Mouse (Mus musculus): ENCODE results near the gene Pcsk5. TPM values are rescaled to one million over a fixed set of nuclear protein-coding genes. Genes with fewer than 3 reads are reported as not detected.

Pcsk5 gene
- total RNA-seq, 2 experiments from 2014 or later = 1.6 to 1.7 TPM

DNA sequence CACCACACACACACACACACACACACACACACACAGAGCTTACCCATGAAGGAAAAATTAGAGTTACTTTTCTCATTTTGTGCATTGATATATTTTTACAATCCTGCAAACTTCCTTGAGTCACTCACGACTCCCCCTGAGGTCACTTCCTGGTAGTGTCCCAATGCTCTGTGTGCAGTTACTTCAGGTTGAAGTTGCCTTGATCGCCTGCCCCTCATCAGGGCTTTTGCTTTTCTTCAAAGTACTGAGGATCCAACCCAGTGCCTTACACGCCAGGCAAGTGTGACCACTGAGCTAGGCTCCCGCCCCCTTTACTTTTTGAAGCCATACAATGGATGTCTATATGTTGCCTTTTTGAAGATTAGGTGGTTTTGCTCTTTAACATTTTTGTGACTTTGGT is 437.5 kb downstream of the Pcsk5 start:
- no peak for DNase-seq (ENCODE audit: low spot score)

DNA sequence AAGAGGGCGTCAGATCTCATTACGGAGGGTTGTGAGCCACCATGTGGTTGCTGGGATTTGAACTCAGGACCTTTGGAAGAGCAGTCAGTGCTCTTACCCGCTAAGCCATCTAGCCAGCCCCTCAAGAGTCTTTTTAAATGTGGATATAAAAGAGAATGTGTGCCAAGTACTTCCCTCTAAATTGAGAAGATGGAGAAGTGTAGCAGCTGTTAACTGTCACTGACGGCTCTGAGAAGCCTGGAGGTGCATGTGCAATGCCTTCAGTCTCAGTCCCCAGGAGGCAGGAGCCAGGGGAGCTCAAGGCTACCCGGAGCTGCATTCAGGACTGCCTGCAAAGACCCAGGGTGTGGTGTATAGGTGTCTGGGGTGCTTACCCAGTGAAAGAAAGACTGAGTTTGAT is 439.5 kb downstream of the Pcsk5 start:
- no peak for DNase-seq (ENCODE audit: low spot score)

DNA sequence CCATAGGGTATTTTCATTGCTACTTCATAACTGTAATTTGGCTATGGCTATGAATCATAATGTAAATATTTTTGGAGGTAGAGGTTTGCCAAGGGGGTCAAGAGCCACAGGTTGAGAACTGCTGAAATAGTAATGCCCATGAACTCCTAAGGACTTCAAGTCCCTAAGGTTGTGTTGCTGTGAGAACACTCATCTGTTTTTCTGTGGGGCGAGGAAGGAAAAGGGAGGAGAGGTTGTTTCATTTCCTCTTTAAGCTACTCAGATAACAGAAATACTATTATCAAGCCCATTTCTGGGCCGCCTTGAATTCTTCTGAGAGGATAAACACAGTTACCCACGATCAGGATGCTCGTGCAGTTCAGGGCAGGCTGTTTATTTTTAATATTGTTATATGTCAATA is 440.6 kb downstream of the Pcsk5 start:
- no peak for DNase-seq (ENCODE audit: low spot score)

DNA sequence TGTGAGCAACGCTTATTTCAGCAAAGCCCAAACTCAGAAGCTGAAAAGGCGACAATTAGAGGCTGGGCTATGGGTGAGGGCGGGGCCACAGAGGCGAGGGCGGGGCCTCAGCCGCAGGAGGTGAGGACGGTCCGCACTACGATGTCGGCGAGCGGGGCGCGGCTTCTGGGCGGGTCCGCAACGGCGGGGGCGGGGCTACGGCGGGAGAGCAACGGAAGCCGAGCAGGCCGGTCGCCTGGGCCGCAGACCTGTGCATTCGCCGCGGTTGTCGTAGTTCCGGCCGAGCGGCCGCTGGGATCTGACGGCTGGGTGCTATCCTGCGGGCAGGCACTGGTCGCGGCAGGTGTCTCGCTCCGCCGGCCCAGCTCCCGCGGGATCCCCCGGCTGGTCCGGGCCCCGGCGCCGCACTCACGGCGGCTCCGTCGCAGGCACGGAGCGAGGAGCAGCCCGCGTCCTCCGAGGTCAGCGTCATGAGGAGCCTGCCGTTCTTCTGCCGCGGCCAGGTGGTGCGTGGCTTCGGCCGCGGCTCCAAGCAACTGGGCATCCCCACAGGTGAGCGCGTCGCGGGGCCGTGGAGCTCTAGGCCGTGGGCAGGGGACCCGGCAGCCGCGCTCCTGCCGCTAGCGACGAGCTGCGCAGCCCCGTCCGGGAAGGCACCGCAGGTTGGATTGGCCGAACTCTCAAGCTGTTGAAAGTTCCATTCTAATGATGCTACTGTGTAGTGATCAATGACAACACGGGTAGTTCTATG is 443.4 kb downstream of the Pcsk5 start, which contains the start of gene Rfk:
Rfk (plus strand) TSS at position 203 of the 751 bp plus-strand sequence.
- DNase-seq (ENCODE audit: low spot score) = peak; percentile 90

DNA sequence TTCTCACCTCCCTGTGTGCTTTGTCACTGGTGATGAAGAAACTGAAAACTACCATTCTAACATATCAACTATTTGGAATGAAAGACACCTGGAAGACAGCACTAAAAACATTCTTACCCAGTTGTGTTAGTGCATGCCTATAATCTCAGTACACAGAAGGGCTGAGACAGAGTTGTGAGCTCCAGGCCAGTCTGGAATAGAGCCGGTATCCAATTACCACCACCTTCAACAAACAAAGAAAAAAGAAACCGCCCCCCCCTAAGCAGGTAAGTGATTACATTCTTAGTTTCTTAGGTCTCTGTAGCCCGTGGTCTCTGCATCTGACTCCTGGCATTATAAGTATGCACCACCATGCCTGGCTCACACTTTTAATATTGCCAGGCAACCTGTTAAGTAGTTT is 444.6 kb downstream of the Pcsk5 start:
- DNase-seq (ENCODE audit: low spot score) = no peak

DNA sequence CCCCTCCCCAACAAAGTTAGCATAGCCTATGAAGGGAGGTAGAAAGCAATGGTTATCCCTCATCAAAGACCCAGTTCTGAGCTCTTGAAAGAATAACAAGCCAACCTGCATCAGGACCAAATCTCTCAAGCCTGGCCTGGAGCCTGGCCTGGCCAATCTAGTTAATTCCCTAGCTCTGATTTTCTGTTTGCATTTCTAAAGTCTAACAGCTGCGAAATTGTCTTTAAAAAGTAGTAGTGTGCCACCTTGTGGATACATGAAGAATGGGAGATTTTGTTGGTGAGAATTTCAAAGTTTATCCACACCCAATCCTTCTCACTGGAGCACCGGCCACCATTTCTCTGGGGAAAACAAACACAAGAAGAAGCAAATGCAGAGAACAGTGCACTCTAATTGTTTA is 449.0 kb downstream of the Pcsk5 start:
- no peak for DNase-seq (ENCODE audit: low spot score)

DNA sequence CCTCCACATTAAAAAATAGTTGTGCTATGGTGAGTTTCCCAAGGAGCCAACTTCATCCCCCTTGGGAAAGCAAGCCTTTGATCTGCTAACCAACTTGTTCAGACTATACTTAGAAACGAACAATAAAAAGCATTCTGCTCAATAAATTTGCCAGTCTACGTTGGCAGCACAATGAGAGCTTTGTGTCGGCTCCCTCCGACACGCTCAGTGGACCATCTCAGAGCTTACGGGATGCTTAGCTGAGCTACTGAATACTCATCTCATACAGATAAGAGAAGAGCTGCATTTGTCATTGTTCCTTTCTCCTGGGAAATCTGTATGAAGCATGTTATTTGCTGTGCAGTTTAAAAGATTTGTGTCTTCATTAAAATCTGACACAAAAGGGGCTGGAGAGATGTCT is 451.0 kb downstream of the Pcsk5 start:
- DNase-seq (ENCODE audit: low spot score) = no peak

DNA sequence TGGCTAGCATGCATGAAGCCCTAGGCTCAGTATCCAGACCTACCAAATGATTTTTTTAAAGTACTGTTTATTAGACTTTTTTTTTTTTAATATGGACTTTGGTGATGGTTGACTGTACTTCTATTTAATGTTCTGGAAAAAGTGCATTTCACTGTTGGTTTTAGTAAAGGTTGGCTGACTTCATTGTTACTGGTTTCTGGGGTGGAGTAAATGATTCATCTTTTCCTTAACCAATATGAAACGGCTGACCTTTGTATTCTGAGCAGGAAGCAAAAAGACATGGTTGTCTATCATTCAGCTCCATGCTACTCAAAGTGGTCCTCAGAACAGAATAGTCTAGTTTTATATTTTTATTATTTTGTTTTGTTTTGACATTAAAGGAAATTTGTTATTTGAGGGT is 452.0 kb downstream of the Pcsk5 start:
- DNase-seq (ENCODE audit: low spot score) = no peak

DNA sequence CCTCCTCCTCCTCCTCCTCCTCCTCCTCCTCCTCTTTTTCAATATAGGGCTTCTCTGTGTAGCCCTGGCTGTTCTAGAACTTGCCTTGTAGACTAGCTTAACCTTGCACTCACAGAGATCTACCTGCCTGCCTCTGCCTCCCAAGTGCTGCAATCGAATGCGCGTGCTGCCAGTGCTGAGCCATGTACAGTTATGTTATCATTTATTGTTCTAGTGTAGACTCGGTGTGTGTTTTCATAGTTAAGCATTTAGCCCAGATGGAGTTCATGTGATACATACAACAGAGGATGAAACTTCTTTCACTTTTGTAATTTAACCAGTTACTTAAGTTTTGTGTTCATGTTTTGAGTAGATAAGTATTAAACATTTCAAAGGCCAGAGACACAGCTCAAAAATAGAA is 452.4 kb downstream of the Pcsk5 start:
- DNase-seq (ENCODE audit: low spot score) = no peak

DNA sequence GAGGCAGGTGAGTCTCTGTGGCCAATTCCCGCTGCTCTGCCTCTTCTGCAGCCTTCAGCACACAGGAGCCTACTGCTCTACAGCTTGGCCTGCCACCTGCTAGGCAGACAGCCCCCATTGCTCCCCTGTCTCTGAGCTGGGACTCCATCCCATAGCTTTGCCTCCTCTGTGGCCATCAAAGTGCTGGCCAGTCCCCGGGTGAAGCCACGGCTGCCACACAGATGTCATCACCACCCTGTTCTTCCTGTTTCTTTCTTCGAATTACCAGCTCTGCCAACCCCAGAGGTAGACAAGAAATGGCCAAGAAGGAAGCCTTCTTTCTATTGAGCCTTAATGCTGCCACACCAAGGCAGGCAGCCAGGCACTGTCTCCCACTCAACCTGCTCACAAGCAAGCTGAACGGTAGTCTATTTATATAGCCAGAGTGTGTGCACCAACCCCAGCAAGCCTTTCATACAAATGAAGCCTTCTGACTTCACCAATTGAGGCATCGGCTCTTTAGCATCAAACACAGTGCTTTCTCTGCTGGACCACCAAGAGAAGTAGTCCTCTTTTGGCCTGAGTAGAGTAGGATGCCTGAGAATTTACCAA is 454.5 kb downstream of the Pcsk5 start:
- no peak for DNase-seq (ENCODE audit: low spot score)

Data from gastrocnemius, adult 18-20 months (tissue).